Mouse (Mus musculus) E14TG2a.4 (cell line): Measurements from ENCODE around the gene Tbxa2r.

Experiments used
- CTCF ChIP-seq: conservative IDR thresholded peaks from 2 replicates; pipeline ENCODE4 v1.5.1; 2014; ENCODE audit warnings: low read length
- NANOG ChIP-seq: IDR thresholded peaks from 2 replicates; pipeline ENCODE4 v1.6.1; 2014; ENCODE audit warnings: borderline replicate concordance, low read length, mixed read lengths
- POU5F1 ChIP-seq: IDR thresholded peaks from 2 replicates; pipeline ENCODE4 v1.6.1; 2014; ENCODE audit warnings: low read length, borderline replicate concordance

GRCm38 (mm10) chr10:81294442-81294841 lies 34.1 kb upstream of the Tbxa2r start:
- TF ChIP-seq CTCF (no peak), NANOG (no peak), POU5F1 (no peak)
